Mouse (Mus musculus): ENCODE data around the gene Pde4d.
A peak's percentile ranks its signal among the peaks of the same experiment; 100 is the strongest.
"Not testable (repeated sequence)": the region's sequence is repeated elsewhere in the genome, so short reads cannot be mapped to it uniquely, and the experiment has no call there.

Gene Pde4d

DNA sequence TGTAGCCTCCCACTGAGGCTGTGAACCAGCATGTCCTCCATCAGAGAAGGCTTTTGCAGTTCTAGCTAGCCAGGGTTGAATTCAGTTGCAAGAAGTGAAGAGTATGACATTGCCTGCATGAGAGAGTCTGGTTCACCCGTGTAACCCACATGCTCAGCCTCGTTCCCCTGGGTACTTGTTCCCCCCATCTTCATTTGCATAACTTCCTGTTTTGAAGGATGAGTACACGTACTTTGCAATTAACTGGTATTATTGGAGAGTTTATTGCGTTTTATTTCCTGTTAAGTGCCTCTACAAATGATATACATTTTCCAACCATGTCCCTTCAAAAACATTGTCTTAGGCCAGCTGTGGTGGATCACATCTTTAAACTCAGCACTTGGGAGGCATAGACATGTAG, 237.1 kb downstream of the Pde4d start:
- no peak for DNase-seq (ENCODE audit: low spot score in 2 of 2)

DNA sequence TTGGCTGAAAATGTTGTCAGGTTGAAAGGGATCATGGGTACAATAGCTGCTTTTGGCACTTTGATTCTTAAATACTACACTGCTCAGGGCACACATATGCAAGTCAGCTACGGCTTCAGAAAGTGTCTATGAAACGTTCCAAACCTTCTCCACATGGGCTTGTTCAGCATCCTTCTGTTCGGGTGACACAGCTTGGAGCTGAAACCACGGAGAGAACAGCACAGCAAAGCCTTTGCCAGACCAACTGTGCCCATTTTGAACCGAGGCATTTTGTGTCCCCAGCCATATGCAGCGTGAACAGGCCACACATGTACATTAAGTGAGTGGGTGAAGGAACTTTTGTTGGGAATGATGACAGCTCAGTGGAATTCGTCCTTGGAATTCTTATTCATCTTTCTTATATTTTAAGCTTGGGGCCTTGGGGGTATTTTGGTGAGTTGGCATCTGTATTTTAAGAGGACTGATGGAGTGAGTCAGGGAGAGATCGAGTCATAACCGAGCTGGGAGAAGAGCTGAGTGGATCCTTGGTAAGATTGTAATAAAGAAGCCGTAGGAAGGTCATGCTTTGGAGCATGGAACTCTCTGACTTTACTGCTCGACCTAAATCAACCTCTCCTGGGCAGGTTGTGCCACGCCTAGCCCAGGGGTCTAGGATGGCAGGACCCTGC, 243.3 kb downstream of the Pde4d start:
- peak in 1 of 2 experiments; percentile 11 for DNase-seq (ENCODE audit: low spot score in 2 of 2)

DNA sequence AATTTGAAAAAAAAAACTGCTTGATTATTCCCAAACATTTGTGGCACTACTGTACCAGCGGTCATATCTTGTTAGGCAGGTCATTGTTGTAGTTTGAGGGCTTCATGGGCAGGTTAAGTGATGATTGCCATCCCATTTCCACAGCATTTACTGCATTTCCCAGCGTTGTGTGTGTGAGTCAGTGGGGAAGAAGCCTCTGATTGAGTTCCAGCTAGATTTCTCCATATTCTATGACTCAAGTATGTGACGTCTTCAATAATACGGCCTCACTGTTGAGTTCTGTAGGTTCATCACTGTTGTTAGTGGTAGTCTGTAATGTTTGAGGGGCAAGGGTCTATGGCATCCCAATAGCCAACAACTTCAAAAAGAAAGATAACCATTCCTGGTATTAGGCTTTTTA, 255.7 kb downstream of the Pde4d start:
- DNase-seq (ENCODE audit: low spot score in 2 of 2) = no peak

DNA sequence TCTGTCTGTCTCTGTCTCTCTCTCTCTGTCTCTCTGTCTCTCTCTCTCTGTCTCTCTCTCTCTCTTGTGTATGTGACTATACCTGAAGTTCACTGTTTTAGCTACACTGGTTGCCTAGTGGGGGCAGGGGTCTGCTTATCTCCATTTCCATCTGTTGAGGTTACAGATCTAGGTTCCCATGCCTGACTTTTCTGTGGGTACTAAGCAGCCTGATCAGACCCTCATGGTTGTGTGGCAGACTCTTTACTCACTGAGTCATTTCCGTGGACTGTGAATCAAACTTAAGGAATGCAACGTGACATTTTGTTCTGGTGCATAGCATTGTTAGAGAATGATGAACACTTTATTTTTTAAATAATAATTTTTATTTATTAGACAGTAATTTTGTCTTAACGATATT, 264.3 kb downstream of the Pde4d start:
- no peak for DNase-seq (ENCODE audit: low spot score in 2 of 2)

DNA sequence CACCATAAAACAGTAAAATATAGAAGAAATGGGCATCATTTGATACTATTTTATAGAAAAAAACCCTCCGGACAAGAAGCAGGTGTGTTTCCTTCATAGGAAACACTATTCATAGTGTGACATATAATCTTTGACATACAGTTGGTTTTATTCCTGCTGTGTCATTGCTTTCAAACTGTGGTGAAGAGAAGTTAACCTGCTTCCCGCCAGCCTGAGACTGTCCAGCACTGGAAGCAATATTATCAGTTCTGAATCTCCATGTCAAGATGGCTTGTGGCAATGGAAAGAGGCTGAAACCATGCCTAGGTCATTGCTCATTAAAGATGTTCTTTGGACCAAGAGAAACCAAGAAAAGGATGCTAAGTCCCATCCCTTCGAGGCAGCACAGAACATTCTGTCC, 265.3 kb downstream of the Pde4d start:
- DNase-seq (ENCODE audit: low spot score in 2 of 2) = no peak

DNA sequence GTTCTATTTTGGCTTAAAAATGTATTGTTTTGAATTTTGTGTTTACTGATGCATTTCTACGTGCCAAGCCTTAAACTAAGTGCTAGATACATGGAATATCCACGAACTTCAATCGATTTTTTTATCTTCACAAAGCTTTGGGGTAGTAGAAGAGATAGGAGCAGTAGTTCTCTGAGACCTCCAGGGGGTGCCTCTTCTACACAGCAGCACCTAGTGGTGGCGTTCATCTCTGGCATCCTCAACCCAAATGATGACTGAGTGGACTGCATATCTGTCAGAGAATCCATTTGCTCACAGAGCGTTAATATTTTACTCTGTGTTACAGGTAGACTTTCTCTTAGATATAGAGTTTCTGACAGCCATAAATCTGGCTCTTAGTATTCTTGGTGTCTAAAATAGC, 272.5 kb downstream of the Pde4d start:
- no peak for DNase-seq (ENCODE audit: low spot score in 2 of 2)

DNA sequence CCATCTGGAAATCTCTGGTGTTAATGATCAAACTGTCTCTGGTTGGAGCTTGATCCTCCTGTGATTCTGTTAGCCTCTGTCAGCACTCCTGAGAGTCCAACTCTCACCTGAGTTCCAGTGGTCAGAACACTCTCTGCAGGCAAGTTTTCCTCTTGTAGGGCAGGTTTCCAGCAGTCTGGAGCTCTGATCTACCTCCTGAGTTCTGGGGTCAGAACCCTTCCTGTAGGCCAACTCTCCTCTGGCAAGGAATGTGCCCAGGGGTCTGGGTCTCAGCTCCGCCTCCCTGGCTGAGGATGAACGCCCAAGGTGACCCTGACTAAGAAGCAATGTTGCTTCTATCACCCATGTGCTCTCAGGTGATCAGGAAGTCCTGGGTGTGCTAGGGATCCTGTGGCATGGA, 284.6 kb downstream of the Pde4d start:
- DNase-seq (ENCODE audit: low spot score in 2 of 2) = not testable (repeated sequence)

DNA sequence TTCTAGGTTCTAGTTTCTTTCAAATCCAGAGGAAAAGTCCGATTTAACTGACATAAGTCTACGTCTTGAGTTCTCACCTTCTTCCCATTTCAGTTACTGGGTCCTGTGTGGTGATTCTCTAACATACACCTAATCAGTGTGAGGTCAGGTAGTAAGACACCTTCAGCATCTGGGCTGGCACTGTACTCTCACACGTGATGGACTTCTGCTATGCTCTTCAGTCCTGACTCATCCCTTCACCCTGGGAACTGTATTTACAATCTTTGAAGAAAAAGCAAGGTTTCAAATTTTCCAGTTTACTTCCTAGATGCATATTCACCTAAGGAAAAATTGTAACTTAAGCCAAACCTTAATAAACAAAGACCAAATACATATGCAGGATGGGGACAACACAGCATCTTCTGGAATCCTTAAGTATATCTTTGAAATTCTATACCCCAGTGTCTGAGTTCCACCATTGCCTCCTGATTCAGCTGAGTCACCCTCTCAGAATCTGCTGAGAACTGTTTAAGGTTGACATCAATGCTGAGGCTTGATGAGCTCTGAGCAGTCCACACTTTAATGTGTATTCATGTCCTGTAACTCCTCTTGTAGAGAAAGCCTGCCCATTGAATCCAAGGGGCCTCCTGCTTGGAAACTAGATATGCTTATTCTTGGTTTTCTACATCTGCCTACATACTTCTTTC, 301.6 kb downstream of the Pde4d start:
- no peak for DNase-seq (ENCODE audit: low spot score in 2 of 2)

DNA sequence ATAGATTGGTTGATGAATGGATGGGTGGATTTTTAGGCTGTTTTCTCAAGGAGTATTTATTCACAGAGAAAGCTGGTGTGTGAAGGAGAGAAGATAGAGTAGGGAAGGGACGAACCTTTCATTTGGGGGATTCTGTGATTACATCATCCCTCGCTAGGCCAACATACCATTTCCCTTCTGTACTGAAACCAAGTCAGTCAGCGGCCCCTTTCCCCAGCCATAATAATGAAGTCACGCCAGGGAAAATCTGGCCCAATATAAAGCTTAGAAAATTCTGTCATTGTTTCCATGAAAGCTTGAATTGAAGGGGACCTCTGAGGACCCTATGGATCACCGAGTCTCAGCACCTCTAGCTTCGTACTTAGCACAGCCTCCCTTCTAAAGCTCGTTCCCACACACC, 307.7 kb downstream of the Pde4d start:
- no peak for DNase-seq (ENCODE audit: low spot score in 2 of 2)

DNA sequence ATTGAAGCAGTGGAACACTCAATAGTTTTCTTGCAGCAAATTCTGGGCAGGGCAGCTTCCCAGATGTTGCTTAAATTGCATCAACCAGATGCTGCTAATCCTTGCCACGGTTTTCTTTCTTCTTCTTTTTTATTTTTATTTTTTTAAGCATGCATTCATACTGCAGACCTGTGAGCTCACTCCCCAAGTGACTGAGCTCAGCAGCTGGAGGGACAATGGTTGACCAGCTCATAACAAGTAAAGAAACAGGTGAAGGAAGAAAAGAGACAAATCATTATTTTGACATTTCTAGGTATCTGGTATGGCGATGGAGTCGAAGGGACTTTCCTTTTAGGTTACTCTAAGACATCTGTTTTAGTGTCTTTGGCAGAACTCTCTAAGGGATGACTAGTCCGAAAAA, 308.6 kb downstream of the Pde4d start:
- DNase-seq (ENCODE audit: low spot score in 2 of 2) = no peak

DNA sequence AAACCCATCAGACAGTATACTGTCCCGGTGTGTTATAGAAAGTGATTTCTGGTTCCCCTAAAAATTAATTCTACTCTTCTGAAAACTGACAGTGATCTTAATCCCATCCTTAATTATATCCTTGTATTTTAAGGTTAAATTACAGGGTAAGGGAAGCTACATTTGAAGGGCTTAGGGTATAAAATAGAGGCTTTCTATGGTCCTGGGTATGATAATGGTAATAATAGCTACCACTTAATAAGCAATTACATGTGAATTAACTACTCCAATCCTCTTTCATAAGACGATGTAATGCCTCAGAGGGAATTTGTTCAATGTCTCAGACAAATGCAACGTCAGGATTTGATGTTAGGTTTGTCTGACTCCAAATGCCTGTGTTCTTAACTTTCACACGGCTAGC, 309.4 kb downstream of the Pde4d start:
- no peak for DNase-seq (ENCODE audit: low spot score in 2 of 2)

DNA sequence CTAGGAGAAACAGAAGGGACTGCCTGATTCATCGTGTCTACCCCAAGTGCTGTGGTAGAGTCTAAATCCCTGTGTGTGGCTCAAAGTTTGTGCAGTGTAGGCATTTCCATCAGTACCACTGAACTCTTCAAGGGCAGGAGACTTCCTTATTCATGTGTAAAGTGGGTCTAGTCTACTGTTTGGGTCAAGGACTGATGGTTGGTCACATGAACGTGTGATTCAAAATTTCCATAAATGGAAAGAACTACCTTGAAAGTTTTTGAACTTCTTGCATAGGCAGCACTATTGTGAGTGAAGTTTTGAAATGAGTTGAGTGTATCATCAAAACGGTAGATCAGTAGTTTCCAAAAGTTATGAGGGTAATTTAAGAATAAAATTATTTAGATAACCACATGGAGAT, 313.5 kb downstream of the Pde4d start:
- no peak for DNase-seq (ENCODE audit: low spot score in 2 of 2)

DNA sequence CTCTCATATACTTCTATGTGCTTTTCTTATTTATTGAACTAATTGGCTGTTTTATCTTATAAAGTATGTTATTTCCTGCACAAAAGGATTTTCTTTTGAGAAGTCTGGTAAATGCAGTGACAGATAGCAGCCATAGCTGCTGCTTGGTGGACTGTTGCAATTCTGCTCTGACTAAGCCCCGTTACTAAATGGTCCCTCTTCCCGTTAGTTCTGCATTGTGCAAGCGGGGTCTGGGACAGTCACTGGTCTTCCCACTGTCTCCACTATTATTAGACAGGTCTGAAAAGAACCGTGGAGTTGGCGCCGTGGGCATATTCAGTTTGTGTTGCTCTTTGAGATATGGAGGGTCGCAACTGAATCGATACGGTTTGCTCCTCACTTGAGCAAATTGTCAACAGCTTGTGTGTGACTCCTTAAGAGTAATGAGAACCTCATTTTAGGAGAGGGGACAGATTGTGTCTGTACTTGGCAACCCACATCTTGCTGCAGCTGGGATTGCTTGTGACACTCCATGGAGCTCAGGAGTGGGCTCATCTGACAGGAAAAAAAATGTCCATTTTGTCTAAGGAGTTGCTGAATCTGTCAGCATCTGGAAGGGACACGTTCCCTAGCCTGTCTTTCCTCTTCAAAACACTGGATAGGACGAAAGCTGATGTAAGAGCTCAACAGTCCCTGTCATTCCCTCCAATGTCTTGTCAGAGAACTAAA, 316.4 kb downstream of the Pde4d start:
- DNase-seq (ENCODE audit: low spot score in 2 of 2) = no peak

DNA sequence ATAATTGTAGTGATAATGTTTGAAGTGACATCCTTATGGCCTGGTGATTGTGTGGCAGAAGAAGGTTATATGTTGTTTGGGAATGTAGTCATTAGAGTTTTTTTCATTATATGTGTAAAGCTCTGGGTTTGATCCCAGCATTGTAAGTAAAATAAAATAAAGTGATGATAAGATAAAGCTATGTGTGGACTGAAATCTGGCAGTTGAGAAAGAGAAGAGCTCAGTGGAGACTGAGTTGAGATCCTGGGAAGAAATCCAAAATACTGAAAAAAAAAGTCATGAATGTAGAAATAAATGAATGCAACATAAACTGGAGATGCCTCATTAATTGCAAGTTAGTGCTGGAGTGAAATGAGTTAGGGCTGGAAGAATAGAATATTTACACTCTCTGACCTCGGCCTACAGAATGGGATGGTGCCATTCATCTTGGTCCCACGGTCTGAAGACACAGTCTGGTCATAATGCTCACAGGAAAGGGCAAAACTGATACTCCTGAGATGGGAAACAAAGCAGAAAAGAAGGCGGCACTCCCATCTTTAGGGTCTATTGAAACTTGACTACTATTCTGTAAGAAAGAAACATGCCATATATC, 319.8 kb downstream of the Pde4d start:
- DNase-seq (ENCODE audit: low spot score in 2 of 2) = no peak

DNA sequence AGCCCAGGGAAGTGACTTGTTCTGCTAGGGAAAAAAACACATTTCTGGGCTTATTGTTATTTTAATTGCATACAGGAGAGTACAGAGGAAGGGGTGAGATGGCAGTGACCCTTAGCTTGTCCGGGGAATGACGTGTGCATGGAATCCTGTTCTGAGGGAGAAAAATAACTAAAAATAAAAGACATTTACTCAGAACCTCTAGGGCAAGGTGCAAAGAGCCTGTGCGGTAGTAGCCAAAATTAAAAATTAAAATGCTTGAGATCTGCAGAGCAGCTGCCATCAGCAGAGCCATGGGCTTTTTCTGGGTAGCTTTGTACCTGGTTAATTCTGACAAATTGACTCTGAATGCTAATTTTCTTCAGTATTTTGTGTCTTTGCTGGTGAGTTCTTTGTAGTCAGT, 322.6 kb downstream of the Pde4d start:
- no peak for DNase-seq (ENCODE audit: low spot score in 2 of 2)

DNA sequence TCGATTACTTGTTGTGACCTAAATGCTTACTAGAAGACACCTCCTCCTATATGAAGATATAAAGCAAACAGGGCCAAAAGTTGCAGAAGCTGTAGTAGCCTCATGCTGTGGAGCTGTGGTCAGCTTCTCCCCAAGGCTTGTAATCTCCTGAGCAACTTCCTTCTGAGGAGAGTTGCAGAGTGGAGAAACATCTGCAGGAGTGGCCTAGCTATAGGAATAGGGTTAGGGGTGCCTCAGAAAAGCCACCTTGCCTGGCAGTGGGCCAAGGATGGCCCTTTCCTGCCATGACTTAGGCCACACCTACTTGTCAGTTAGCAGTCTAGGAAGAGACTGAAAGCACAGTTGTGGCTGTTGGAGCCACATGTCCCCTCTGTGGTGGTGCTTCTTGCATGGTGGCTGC, 325.2 kb downstream of the Pde4d start:
- no peak for DNase-seq (ENCODE audit: low spot score in 2 of 2)

DNA sequence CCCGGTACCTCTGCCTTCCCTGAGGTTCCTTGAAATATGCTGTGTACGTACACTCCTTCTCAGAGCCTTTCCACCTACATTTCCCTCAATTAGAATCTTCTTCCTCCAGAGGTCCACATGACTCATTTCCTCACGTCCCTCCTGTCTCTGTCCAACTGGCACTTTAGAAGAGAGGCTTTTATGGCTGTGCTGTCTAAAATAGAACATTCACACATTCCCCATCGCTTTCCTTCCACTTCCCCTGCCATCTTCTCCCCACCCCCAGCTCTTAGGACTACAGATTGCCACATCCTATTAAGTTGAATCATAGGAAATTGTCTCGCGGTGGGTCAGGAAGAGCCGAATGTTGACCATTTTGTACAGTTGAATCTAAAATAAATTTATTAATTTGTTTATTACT, 326.1 kb downstream of the Pde4d start:
- no peak for DNase-seq (ENCODE audit: low spot score in 2 of 2)

DNA sequence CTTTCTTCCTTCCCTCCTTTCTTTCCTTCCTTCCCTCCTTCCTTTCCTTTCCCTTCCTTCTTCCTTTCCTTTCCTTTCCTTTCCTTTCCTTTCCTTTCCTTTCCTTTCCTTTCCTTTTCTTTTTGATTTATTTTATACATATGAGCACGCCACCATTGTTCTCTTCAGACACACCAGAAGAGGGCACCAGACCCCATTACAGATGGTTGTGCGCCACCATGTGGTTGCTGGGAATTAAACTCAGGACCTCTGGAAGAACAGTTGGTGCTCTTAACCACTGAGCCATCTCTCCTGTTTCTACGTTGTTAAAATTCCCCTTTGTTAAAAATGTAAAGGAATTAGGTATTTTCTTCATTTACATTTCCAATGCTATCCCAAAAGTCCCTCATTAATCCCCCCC, 347.9 kb downstream of the Pde4d start:
- not testable (repeated sequence) for DNase-seq (ENCODE audit: low spot score in 2 of 2)

DNA sequence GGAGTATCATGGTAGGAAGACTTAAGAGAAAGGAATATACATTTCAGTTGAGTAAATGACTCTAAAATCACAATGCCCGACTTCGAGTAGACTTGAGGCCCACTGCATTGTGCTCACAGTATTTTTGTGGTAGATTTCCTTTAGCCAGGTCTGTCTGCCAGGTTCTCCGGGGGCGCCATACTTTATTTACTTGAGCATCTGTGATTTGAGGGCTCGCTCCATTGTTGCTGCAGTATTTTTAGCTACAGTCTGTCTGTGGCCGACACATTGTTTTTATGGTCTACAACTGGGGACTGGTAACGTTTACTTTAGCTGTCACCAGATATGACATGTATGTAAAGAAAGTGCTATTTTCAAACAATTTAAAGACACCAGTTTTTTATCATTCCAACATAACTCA, 359.4 kb downstream of the Pde4d start:
- no peak for DNase-seq (ENCODE audit: low spot score in 2 of 2)

DNA sequence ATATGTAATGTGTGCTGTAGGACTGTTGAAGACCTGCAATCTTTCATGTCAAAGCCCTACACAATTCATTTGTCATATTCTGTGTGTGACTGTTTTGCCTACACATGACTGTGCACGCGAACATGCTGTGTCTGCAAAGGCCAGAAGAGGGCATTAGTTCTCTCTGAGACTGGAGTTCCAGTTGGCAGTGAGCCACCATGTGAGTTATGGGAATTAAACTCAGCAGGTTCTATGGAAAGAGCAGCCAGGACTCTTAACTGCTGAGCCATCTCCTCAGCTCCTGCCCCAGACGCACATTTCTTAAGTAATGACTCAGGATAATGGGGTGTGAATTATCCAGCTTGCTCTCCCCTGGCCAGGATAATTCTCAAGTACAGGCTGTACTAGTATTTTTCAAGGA, 363.2 kb downstream of the Pde4d start:
- DNase-seq (ENCODE audit: low spot score in 2 of 2) = peak in 1 of 2 experiments; percentile 9

DNA sequence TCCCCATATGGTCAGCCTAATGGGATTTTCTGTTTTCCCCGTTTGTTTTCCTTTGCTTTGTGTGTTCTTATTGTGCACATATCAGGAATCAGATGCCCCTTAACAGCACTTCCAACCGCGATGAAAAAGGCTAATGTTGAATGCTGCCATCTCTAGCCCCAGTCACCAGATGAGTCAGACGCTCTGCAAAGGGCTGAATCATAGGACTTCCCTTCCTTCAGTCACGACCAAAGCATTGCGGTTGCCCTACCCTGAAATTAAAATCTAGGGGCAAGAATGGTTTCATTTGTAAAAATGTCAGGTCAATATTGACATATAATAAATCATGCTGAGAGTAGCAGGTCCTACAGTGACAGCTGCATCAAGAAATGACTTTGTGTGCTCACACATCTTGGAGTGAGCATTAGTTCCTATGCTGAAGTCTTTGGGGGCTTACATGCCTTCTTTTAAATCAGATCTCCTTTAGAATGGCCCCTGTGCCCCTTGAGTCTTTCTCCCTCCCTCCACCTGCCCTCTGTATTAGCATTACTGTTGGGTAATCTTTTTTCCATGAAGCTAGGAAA, 370.2 kb downstream of the Pde4d start:
- DNase-seq (ENCODE audit: low spot score in 2 of 2) = no peak

DNA sequence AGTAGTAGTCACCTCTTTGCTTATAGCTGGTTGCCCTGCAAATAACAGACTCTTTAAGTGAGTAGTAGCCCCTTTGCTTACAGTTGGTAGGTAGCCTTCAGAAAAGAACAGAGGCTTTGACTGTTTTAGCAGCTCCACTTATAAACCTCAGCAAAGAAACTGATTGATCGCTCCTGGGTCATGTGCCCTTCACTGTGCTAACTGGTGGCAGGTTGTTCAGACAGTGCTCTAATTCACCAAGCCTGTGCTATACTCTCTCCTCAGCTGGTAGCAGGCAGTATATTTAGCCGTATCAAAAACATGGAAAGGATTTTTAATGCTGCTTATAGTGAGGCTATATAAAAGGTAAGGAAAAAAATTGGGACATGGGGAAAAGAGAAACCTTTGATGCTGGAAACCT, 370.7 kb downstream of the Pde4d start:
- no peak for DNase-seq (ENCODE audit: low spot score in 2 of 2)

Measured in frontal cortex, postnatal 10 days (tissue).